8 mouse cellular contexts compared by ENCODE assay signal in genomic region chr16:33859988-33860700, GRCm38 (mm10). TPM values are rescaled to one million over a fixed set of nuclear protein-coding genes. Genes with fewer than 3 reads are reported as not detected.
DNase-seq lines count a peak whose midpoint lies in the region; ATAC-seq and TF ChIP-seq lines count a peak whose summit lies in the region.

No protein-coding gene starts in this region.

- peak; percentile 50 for TF ChIP-seq CTCF in kidney, postnatal 0 days (IDR thresholded peaks at IDR 0.05; ENCODE audit: low read depth)

- H3K36me3 ChIP-seq in forebrain, embryonic 11.5 days (ENCODE audit: control insufficient read depth, insufficient read depth, low read length): no peaks in the 10 kb centered on the region
- no peaks in the 10 kb centered on the region for H3K36me3 ChIP-seq in heart, embryonic 14.5 days (ENCODE audit: control insufficient read depth, insufficient read depth, low read length)
- H3K36me3 ChIP-seq in kidney, postnatal 0 days (ENCODE audit: insufficient read depth, low read length): no peaks in the 10 kb centered on the region
- no peaks in the 10 kb centered on the region for H3K36me3 ChIP-seq in neural tube, embryonic 12.5 days

- H3K4me3 ChIP-seq in forebrain, embryonic 11.5 days (ENCODE audit: low read depth, low read length): no peak overlapping the region
- peak overlapping the region in 1 of 2 experiments; percentile 22; a peak in 1 of 4 replicates for H3K4me3 ChIP-seq in heart, embryonic 14.5 days (ENCODE audit: control insufficient read depth in 1 of 2, insufficient read depth in 1 of 2, low read depth in 1 of 2, low read length in 2 of 2)
- H3K4me3 ChIP-seq in kidney, postnatal 0 days (replicated peaks; ENCODE audit: low read depth, low read length): no peak overlapping the region
- no peak overlapping the region for H3K4me3 ChIP-seq in neural tube, embryonic 12.5 days

- H3K27ac ChIP-seq in forebrain, embryonic 11.5 days (ENCODE audit: low read depth, low read length): no peak overlapping the region
- peak overlapping the region; percentile 19 to 47; a peak in 1 of 4 replicates for H3K27ac ChIP-seq in heart, embryonic 14.5 days (replicated peaks in 1 of 2; ENCODE audit: control insufficient read depth in 1 of 2, insufficient read depth in 1 of 2, low read depth in 2 of 2, low read length in 2 of 2)
- H3K27ac ChIP-seq in kidney, postnatal 0 days: peak overlapping the region; percentile 64
- no peak overlapping the region for H3K27ac ChIP-seq in neural tube, embryonic 12.5 days

- H3K4me2 ChIP-seq in forebrain, embryonic 11.5 days (ENCODE audit: low read depth, low read length, severe bottlenecking): peak overlapping the region; percentile 27; the same call in 1 of the 2 replicates
- peak overlapping the region; percentile 49 for H3K4me2 ChIP-seq in heart, embryonic 14.5 days (ENCODE audit: low read length)
- H3K4me2 ChIP-seq in kidney, postnatal 0 days (ENCODE audit: low read length): no peak overlapping the region
- H3K4me2 ChIP-seq in neural tube, embryonic 12.5 days (replicated peaks): peak overlapping the region; percentile 38

- H3K9ac ChIP-seq in forebrain, embryonic 11.5 days (ENCODE audit: low read length): no peak overlapping the region
- peak overlapping the region; percentile 19; the same call in 1 of the 2 replicates for H3K9ac ChIP-seq in heart, embryonic 14.5 days (ENCODE audit: low read length)
- no peak overlapping the region for H3K9ac ChIP-seq in kidney, postnatal 0 days (ENCODE audit: low read depth, low read length)
- H3K9ac ChIP-seq in neural tube, embryonic 12.5 days: no peak overlapping the region

- DNase-seq in 416B (ENCODE audit: low read depth) (peak; percentile 38), liver (peak; percentile 16)
- peak; percentile 95 for DNase-seq in adrenal gland, postnatal 14 days
- DNase-seq in forebrain, embryonic 11.5 days (ENCODE audit: low spot score): no peak
- no peak for DNase-seq in kidney, postnatal 0 days (ENCODE audit: low spot score)

- no peaks in the 10 kb centered on the region for H3K27me3 ChIP-seq in forebrain, embryonic 11.5 days (ENCODE audit: control insufficient read depth, insufficient read depth, low read length)
- H3K27me3 ChIP-seq in heart, embryonic 14.5 days (ENCODE audit: control insufficient read depth, insufficient read depth, low read length): no peaks in the 10 kb centered on the region
- no peaks in the 10 kb centered on the region for H3K27me3 ChIP-seq in kidney, postnatal 0 days (ENCODE audit: insufficient read depth, low read length)
- H3K27me3 ChIP-seq in neural tube, embryonic 12.5 days (replicated peaks): no peaks in the 10 kb centered on the region

- H3K9me3 ChIP-seq in forebrain, embryonic 11.5 days (ENCODE audit: control insufficient read depth, low read length): no peaks in the 10 kb centered on the region
- H3K9me3 ChIP-seq in heart, embryonic 14.5 days (ENCODE audit: control insufficient read depth, low read length): no peaks in the 10 kb centered on the region
- H3K9me3 ChIP-seq in kidney, postnatal 0 days (replicated peaks; ENCODE audit: low read length): no peaks in the 10 kb centered on the region
- no peaks in the 10 kb centered on the region for H3K9me3 ChIP-seq in neural tube, embryonic 12.5 days

- no peak for ATAC-seq in forebrain, embryonic 11.5 days (replicated peaks; ENCODE audit: low FRiP score)
- peak; percentile 55 for ATAC-seq in heart, embryonic 14.5 days (ENCODE audit: insufficient number of reproducible peaks, insufficient read depth, low FRiP score, low read depth)
- ATAC-seq in kidney, postnatal 0 days (replicated peaks; ENCODE audit: low FRiP score, low read depth): peak; percentile 69; the same call in 1 of the 2 replicates
- peak; percentile 63; the same call in 1 of the 2 replicates for ATAC-seq in neural tube, embryonic 12.5 days (ENCODE audit: low FRiP score, low read depth)
- no peak for ATAC-seq in erythroid progenitor cell, adult 5-6 weeks (replicated peaks; ENCODE audit: low FRiP score, poor library complexity, severe bottlenecking)

- no peaks in the 10 kb centered on the region for H3K4me1 ChIP-seq in forebrain, embryonic 11.5 days (replicated peaks; ENCODE audit: control insufficient read depth, insufficient read depth, low read length)
- H3K4me1 ChIP-seq in heart, embryonic 14.5 days (ENCODE audit: control insufficient read depth in 2 of 2, insufficient read depth in 2 of 2, low read length in 2 of 2): peaks cover 6 to 21% of the 10 kb centered on the region in 2 experiments
- peaks cover 6% of the 10 kb centered on the region; the same call in 1 of the 2 replicates for H3K4me1 ChIP-seq in kidney, postnatal 0 days (replicated peaks; ENCODE audit: insufficient read depth, low read length)
- peaks cover 7% of the 10 kb centered on the region for H3K4me1 ChIP-seq in neural tube, embryonic 12.5 days

- WGBS in forebrain, embryonic 11.5 days: 46% methylated on average over 14 of the region's 14 CpGs
- WGBS in heart, embryonic 14.5 days: 46% methylated on average over 14 of the region's 14 CpGs
- 49% methylated on average over 14 of the region's 14 CpGs for WGBS in kidney, postnatal 0 days
- 49% methylated on average over 14 of the region's 14 CpGs for WGBS in neural tube, embryonic 12.5 days

RNA-seq across cellular contexts. Expression of gene Itgb5, which starts 30.7 kb away (rescaled TPM):
- 103 and 118 TPM in 2 replicates for total RNA-seq in adrenal gland, postnatal 14 days (2021)
- polyA plus RNA-seq in forebrain, embryonic 11.5 days (2014; fragmentation: Nextera tagmentation; extraction: Ambion mirVana): 28.2 and 31.5 TPM in 2 replicates
- polyA plus RNA-seq in heart, embryonic 14.5 days (2014; fragmentation: Nextera tagmentation; extraction: Ambion mirVana): 87.8 and 96.2 TPM in 2 replicates
- 48.6 and 53.2 TPM in 2 replicates for polyA plus RNA-seq in kidney, postnatal 0 days (2015; fragmentation: Nextera tagmentation; extraction: Ambion mirVana)
- polyA plus RNA-seq in neural tube, embryonic 12.5 days (2016; fragmentation: Nextera tagmentation; extraction: Ambion mirVana): 31.2 and 31.5 TPM in 2 replicates
- 6.1 and 13.8 TPM in 2 replicates for total RNA-seq in erythroid progenitor cell, adult 5-6 weeks (2015; ENCODE audit: low replicate concordance)
- total RNA-seq in erythroid progenitor cell, adult 5-6 weeks (2017; ENCODE audit: low replicate concordance): 8.9 and 9.2 TPM in 2 replicates

Comparison
In these comparisons a context has a peak if more than half of its experiments do, and no peak if none do; other contexts are left out.
1. DNase-seq: peak in 416B (single experiment), adrenal gland, postnatal 14 days (single experiment) and liver (single experiment); none in forebrain, embryonic 11.5 days (single experiment) and kidney, postnatal 0 days (single experiment).
2. ATAC-seq: peak in heart, embryonic 14.5 days (single experiment), kidney, postnatal 0 days (single experiment) and neural tube, embryonic 12.5 days (single experiment); none in forebrain, embryonic 11.5 days (single experiment) and erythroid progenitor cell, adult 5-6 weeks (single experiment).
3. H3K27ac ChIP-seq: peak in heart, embryonic 14.5 days (2 of 2) and kidney, postnatal 0 days (single experiment); none in forebrain, embryonic 11.5 days (single experiment) and neural tube, embryonic 12.5 days (single experiment).